Mouse (Mus musculus) fat pad, adult 2 months (tissue): ENCODE data around the gene Gm49359.
"Not testable (repeated sequence)": the region's sequence is repeated elsewhere in the genome, so short reads cannot be mapped to it uniquely, and the experiment has no call there.

ENCODE experiments used
- DNase-seq: peaks from one replicate; pipeline ENCODE4 v3.0.0-alpha.2; 2011; ENCODE audit warnings: low read depth, low spot score; ENCODE audit errors: extremely low read depth

The Gm49359 gene

DNA sequence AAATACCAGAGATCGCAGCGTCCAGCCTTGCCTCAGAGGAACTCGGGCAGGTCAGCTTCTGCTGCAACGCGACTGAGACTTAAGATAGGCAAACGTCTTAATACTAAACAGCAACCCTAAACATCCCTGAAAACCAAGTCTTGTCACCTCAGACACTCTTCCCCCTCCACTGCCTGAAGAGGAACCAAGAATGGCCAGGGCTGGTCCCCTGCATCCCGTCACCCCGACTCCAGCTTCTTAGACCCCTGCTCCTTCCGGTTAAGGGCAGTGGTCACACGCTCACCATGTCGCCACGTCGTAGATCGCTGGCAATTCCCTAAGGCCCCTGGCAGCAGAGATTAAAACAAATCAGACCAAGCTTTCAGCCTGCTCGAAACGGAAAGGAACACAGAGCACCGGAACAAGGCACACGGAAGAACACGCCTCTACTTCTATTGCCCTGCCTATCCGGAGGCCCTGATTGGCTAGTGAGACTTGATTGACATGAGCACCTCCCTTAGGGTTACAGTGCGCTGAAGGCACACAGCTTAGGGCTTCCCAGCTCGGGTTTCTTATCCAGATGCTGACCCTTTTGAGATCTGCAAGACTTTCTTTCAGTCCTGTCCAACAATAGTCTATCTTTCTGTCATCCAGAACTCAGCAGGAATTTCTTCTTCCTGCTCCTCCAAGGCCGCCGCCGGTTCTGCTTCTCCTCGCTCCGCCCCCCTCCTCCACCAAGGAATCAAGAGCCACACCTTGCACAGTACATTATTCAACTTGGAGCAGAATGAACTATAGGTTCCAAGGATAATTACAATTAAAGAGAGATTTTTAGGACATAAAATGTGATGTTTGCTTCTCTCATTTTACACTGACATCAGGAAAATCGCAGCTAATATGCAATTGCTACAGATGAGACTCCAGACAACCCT is at the start of gene Gm49359:
Gene Gm49359, minus strand, starts transcription at position 409 of the 911 bp plus-strand sequence.
- peak; percentile 42 for DNase-seq

DNA sequence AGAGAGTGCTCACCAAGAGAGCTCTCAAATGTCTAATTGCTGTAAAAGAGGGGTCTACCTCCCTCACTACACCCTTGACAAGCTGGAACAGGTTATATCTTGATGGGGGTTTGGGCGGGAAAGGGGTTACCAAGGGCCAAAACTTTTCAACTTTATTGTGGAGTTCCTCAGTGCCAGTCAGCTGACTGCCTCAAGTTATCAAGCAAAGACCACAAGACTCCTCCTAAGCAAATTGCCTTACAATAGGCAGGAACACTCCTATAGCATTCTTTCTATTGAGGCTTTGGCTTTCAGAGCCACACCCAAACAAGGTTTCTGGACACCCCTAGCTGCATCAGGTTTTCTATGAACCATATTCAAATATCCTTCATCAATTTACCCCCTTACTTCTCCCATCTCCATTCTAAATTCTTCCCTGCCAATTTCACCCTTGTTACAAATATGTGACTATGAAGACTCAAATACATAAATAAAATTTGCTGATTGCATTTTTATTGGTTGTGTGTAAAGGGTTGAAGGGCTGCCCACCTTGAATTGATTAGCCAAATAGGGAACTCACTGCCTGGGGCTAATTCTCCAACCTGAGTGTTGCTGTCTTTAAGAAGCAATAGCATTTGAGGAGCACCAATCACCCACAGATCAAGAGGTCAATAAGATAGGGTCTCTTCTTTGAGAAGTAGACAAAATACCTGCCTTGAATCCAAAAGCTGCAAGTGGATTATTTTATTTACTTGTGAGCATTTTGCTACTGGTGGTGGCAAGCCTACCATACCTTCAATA is 44.2 kb upstream of the Gm49359 start:
- DNase-seq = not testable (repeated sequence)

- not testable (repeated sequence) for DNase-seq
These were observed 6.0 kb upstream of the Gm49359 start for GRCm38 (mm10) chr13:62472661-62473060.

DNA sequence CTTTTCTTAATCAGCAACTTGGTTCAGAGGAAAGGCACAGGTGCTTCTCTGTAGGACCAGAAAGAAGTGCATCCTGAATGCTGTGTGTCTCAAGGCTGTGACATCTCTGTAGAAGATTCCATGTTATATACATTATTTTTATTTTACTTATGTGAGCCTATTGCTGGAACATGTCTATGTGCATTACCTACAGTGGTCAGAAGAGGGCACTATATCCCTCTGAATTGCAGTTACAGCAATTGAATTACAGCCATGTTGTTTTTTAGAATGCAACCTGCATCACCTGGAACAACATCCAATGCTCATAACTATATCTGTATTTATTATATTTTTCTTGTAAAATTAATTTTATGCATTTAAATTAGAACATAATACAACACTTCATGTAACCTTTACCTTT is 3.3 kb upstream of the Gm49359 start:
- DNase-seq = not testable (repeated sequence)
